9 mouse cellular contexts compared by ENCODE assay signal in genomic region chr2:83771155-83771812, GRCm38 (mm10). TPM values are rescaled to one million over a fixed set of nuclear protein-coding genes. Genes with fewer than 3 reads are reported as not detected.
A peak's percentile ranks its signal among the peaks of the same experiment; 100 is the strongest.
DNase-seq lines count a peak whose midpoint lies in the region; ATAC-seq and TF ChIP-seq lines count a peak whose summit lies in the region.
"Had no signal": no experiment of that assay in that cellular context is flagged by ENCODE, and none has a peak within 500 bp of the region (broad histone marks: within the 10 kb centered on the region; RNA-seq: fewer than 3 reads in every experiment).

No protein-coding gene starts in this region.

- no peak overlapping the region for H3K4me2 ChIP-seq in intestine, embryonic 16.5 days (ENCODE audit: low read depth, low read length)
- no peak overlapping the region for H3K4me2 ChIP-seq in intestine, embryonic 15.5 days (replicated peaks)
- H3K4me2 ChIP-seq in kidney, embryonic 15.5 days = no peak overlapping the region
- no peak overlapping the region for H3K4me2 ChIP-seq in liver, postnatal 0 days (ENCODE audit: low read depth, low read length)

- no peak overlapping the region for H3K9ac ChIP-seq in intestine, embryonic 16.5 days (ENCODE audit: low read depth, low read length)
- no peak overlapping the region for H3K9ac ChIP-seq in intestine, embryonic 15.5 days
- no peak overlapping the region for H3K9ac ChIP-seq in kidney, embryonic 15.5 days
- no peak overlapping the region for H3K9ac ChIP-seq in liver, postnatal 0 days (replicated peaks)

- H3K36me3 ChIP-seq in intestine, embryonic 16.5 days (ENCODE audit: control insufficient read depth, insufficient read depth, low read length) = peaks cover 5% of the 10 kb centered on the region
- 0 out of 2 replicates have a peak, but pooled peaks cover 8% of the 10 kb centered on the region for H3K36me3 ChIP-seq in intestine, embryonic 15.5 days
- peaks cover 83% of the 10 kb centered on the region for H3K36me3 ChIP-seq in kidney, embryonic 15.5 days
- H3K36me3 ChIP-seq in liver, postnatal 0 days (replicated peaks; ENCODE audit: insufficient read depth, low read length) = peaks cover 29% of the 10 kb centered on the region
- H3K36me3 ChIP-seq in splenic B cell, adult 2 months (ENCODE audit: control insufficient read depth, insufficient read depth, low read length, poor library complexity, severe bottlenecking) = peaks cover 9% of the 10 kb centered on the region

- ATAC-seq in intestine, embryonic 16.5 days = peak; percentile 73; the same call in 1 of the 2 replicates
- ATAC-seq in intestine, embryonic 15.5 days = no peak; the same call in 1 of the 2 replicates
- no peak for ATAC-seq in Patski
- peak; percentile 69; the same call in 1 of the 2 replicates for ATAC-seq in kidney, embryonic 15.5 days (replicated peaks; ENCODE audit: low FRiP score)
- no peak for ATAC-seq in liver, postnatal 0 days

- TF ChIP-seq EP300 in liver, postnatal 0 days (IDR thresholded peaks at IDR 0.05; ENCODE audit: low read depth) = no peak

- no peak for DNase-seq in Patski (ENCODE audit: low read depth, low spot score)
- peak; percentile 79 to 86 for DNase-seq in cerebellum, postnatal 10 days
- peak; percentile 50 for DNase-seq in gastrocnemius, adult 2 months
- peak; percentile 40 for DNase-seq in liver, postnatal 0 days
- peak; percentile 80 for DNase-seq in splenic B cell, adult 2 months (ENCODE audit: low read depth, low spot score)

- in situ Hi-C loops in Patski (cut with MboI; ENCODE audit: low pct_unique_long_range_greater_than_20kb) = no loop called here

- intact Hi-C loops in gastrocnemius, adult 2 months (cut with DNase I) = loop anchor here (1.0 to 5.0 kb wide), 5 partner anchors 47 to 146 kb away; partner anchors contain the start of genes Itgav and Zc3h15

- no peaks in the 10 kb centered on the region for H3K9me3 ChIP-seq in intestine, embryonic 16.5 days (ENCODE audit: control insufficient read depth, low read length)
- H3K9me3 ChIP-seq in intestine, embryonic 15.5 days = no peaks in the 10 kb centered on the region
- no peaks in the 10 kb centered on the region for H3K9me3 ChIP-seq in kidney, embryonic 15.5 days (replicated peaks)
- no peaks in the 10 kb centered on the region for H3K9me3 ChIP-seq in liver, postnatal 0 days (ENCODE audit: low read length)

- 61% methylated on average over 7 of the region's 7 CpGs for WGBS in intestine, embryonic 16.5 days
- WGBS in intestine, embryonic 15.5 days = 56% methylated on average over 7 of the region's 7 CpGs
- 61% methylated on average over 7 of the region's 7 CpGs for WGBS in kidney, embryonic 15.5 days
- 58% methylated on average over 7 of the region's 7 CpGs for WGBS in liver, postnatal 0 days (ENCODE audit: insufficient replicate concordance)

- H3K4me1 ChIP-seq in intestine, embryonic 16.5 days (ENCODE audit: control insufficient read depth, insufficient read depth, low read length) = no peaks in the 10 kb centered on the region
- no peaks in the 10 kb centered on the region for H3K4me1 ChIP-seq in intestine, embryonic 15.5 days (replicated peaks)
- no peaks in the 10 kb centered on the region for H3K4me1 ChIP-seq in kidney, embryonic 15.5 days
- no peaks in the 10 kb centered on the region for H3K4me1 ChIP-seq in liver, postnatal 0 days (ENCODE audit: insufficient read depth)

- no peaks in the 10 kb centered on the region for H3K27me3 ChIP-seq in intestine, embryonic 16.5 days (replicated peaks; ENCODE audit: control insufficient read depth, insufficient read depth, low read length)
- no peaks in the 10 kb centered on the region for H3K27me3 ChIP-seq in intestine, embryonic 15.5 days (replicated peaks)
- no peaks in the 10 kb centered on the region for H3K27me3 ChIP-seq in Patski
- H3K27me3 ChIP-seq in kidney, embryonic 15.5 days = no peaks in the 10 kb centered on the region
- H3K27me3 ChIP-seq in liver, postnatal 0 days (ENCODE audit: insufficient read depth, low read length) = no peaks in the 10 kb centered on the region
- no peaks in the 10 kb centered on the region for H3K27me3 ChIP-seq in splenic B cell, adult 2 months (ENCODE audit: control insufficient read depth, insufficient read depth, low read length, poor library complexity, severe bottlenecking)

- POLR2A ChIA-PET in Patski (lab: Charles Lee) = interaction anchor here (0.9 kb wide), 1 partner anchor 42 kb away, joined by 5 read pairs; no protein-coding TSS in a partner anchor

- CTCF ChIA-PET in Patski (lab: Charles Lee) = interaction anchor here (0.7 to 3.1 kb wide), 24 partner anchors 8 to 146 kb away, joined by 3 to 21 read pairs (median 5); partner anchors contain the start of gene Zc3h15

- H3K27ac ChIP-seq in intestine, embryonic 16.5 days (ENCODE audit: low read length) = no peak overlapping the region
- H3K27ac ChIP-seq in intestine, embryonic 15.5 days = no peak overlapping the region
- no peak overlapping the region for H3K27ac ChIP-seq in gastrocnemius, adult 2 months
- no peak overlapping the region for H3K27ac ChIP-seq in kidney, embryonic 15.5 days
- H3K27ac ChIP-seq in liver, postnatal 0 days (ENCODE audit: low read depth) = no peak overlapping the region
- H3K27ac ChIP-seq: macrophage had no signal

- H3K4me3 ChIP-seq in intestine, embryonic 16.5 days (ENCODE audit: low read length) = no peak overlapping the region
- H3K4me3 ChIP-seq in intestine, embryonic 15.5 days (replicated peaks) = no peak overlapping the region
- H3K4me3 ChIP-seq in gastrocnemius, adult 2 months = no peak overlapping the region
- no peak overlapping the region for H3K4me3 ChIP-seq in kidney, embryonic 15.5 days (replicated peaks)
- no peak overlapping the region for H3K4me3 ChIP-seq in liver, postnatal 0 days (ENCODE audit: low read depth, low read length)

- peak; percentile 85 for TF ChIP-seq CTCF in Patski (IDR thresholded peaks at IDR 0.05)
- peak; percentile 89 for TF ChIP-seq CTCF in gastrocnemius, adult 2 months (IDR thresholded peaks at IDR 0.05)
- peak; percentile 82 for TF ChIP-seq CTCF in liver, postnatal 0 days (IDR thresholded peaks at IDR 0.05; ENCODE audit: low read depth)

RNA-seq across cellular contexts. Expression of gene Fam171b, which starts 41.2 kb away (rescaled TPM):
- polyA plus RNA-seq in intestine, embryonic 16.5 days (2015; fragmentation: Nextera tagmentation; extraction: Ambion mirVana) = 6.6 and 6.8 TPM in 2 replicates
- 8.9 and 9.3 TPM in 2 replicates for polyA plus RNA-seq in intestine, embryonic 15.5 days (2015; fragmentation: Nextera tagmentation; extraction: Ambion mirVana)
- polyA plus RNA-seq in Patski (2021) = 0.49 TPM
- total RNA-seq in gastrocnemius, adult 2 months (2021) = 1 to 10 TPM in 1 of 2 experiments, under 1 TPM in 1; 0.79 to 1.4 TPM
- polyA plus RNA-seq in kidney, embryonic 15.5 days (2015; fragmentation: Nextera tagmentation; extraction: Ambion mirVana) = 5.4 and 6.4 TPM in 2 replicates
- polyA plus RNA-seq in liver, postnatal 0 days (2015; fragmentation: Nextera tagmentation; extraction: Ambion mirVana) = 0.47 and 0.54 TPM in 2 replicates
- polyA plus RNA-seq: macrophage had no signal

RNA-seq across cellular contexts. Expression of gene Itgav, which starts 47.1 kb away (rescaled TPM):
- 39.6 and 45.7 TPM in 2 replicates for polyA plus RNA-seq in intestine, embryonic 16.5 days (2015; fragmentation: Nextera tagmentation; extraction: Ambion mirVana)
- 61.3 and 76.7 TPM in 2 replicates for polyA plus RNA-seq in intestine, embryonic 15.5 days (2015; fragmentation: Nextera tagmentation; extraction: Ambion mirVana)
- polyA plus RNA-seq in Patski (2021) = 374 TPM
- 10 to 100 TPM; 33.2 to 43.9 TPM for total RNA-seq in gastrocnemius, adult 2 months (2021)
- polyA plus RNA-seq in kidney, embryonic 15.5 days (2015; fragmentation: Nextera tagmentation; extraction: Ambion mirVana) = 101 and 105 TPM in 2 replicates
- 25.1 and 26.5 TPM in 2 replicates for polyA plus RNA-seq in liver, postnatal 0 days (2015; fragmentation: Nextera tagmentation; extraction: Ambion mirVana)

Comparison
In these comparisons a context has a peak if more than half of its experiments do, and no peak if none do; other contexts are left out.
1. ATAC-seq: peak in intestine, embryonic 16.5 days (single experiment) and kidney, embryonic 15.5 days (single experiment); none in intestine, embryonic 15.5 days (single experiment), Patski (single experiment) and liver, postnatal 0 days (single experiment).
2. Peak in every context shown above with its lines, with median percentiles within 50 percentile points of each other: CTCF ChIP-seq.